Mouse (Mus musculus) embryonic facial prominence, embryonic 11.5 days (tissue): ENCODE measurements around the gene Pla1a. TPM values are rescaled to one million over a fixed set of nuclear protein-coding genes. Genes with fewer than 3 reads are reported as not detected.
A peak's percentile ranks its signal among the peaks of the same experiment; 100 is the strongest.

ENCODE experiments used
- ATAC-seq: fragments of 200-750 bp; cut with Nextera tagmentation; replicated peaks from 2 replicates; pipeline ENCODE4 v1.8.0; 2017; ENCODE audit warnings: low read depth; ENCODE audit not compliant: insufficient number of reproducible peaks, low FRiP score, low TSS enrichment
- DNase-seq: peaks from one replicate; pipeline ENCODE4 v3.0.0-alpha.2; 2015; ENCODE audit warnings: low spot score
- H3K27ac ChIP-seq: fragments of 300-500 bp; sonication (generic); replicated peaks from 2 replicates; pipeline ENCODE4 v1.5.1; 2014; ENCODE audit warnings: mild to moderate bottlenecking, low read depth, low read length, control low read depth
- H3K27me3 ChIP-seq: fragments of 300-500 bp; sonication (generic); 2 replicates; pipeline ENCODE4 v1.6.1; 2014; ENCODE audit warnings: mild to moderate bottlenecking, low read length, moderate library complexity, mixed read lengths; ENCODE audit not compliant: control insufficient read depth, insufficient read depth
- H3K36me3 ChIP-seq: fragments of 300-500 bp; sonication (generic); replicated peaks from 2 replicates; pipeline ENCODE4 v1.6.1; 2014; ENCODE audit warnings: low read depth, mild to moderate bottlenecking, low read length, moderate library complexity, mixed read lengths; ENCODE audit not compliant: control insufficient read depth, insufficient read depth
- H3K4me1 ChIP-seq: fragments of 300-500 bp; sonication (generic); 2 replicates; pipeline ENCODE4 v1.6.1; 2014; ENCODE audit warnings: low read length, mixed read lengths; ENCODE audit not compliant: control insufficient read depth, insufficient read depth
- H3K4me2 ChIP-seq: fragments of 300-500 bp; sonication (generic); 2 replicates; pipeline ENCODE4 v1.6.1; 2014; ENCODE audit warnings: low read depth, mild to moderate bottlenecking, control low read depth, low read length, moderate library complexity
- H3K4me3 ChIP-seq: fragments of 300-500 bp; sonication (generic); 2 replicates; pipeline ENCODE4 v1.5.1; 2014; ENCODE audit warnings: low read depth, low read length, control low read depth
- H3K9ac ChIP-seq: fragments of 300-500 bp; sonication (generic); replicated peaks from 2 replicates; pipeline ENCODE4 v1.6.1; 2014; ENCODE audit warnings: mild to moderate bottlenecking, control low read depth, low read length
- H3K9me3 ChIP-seq: fragments of 300-500 bp; sonication (generic); replicated peaks from 2 replicates; pipeline ENCODE4 v1.6.1; 2016; ENCODE audit warnings: mild to moderate bottlenecking, low read length, inconsistent platforms, mixed read lengths; ENCODE audit not compliant: control insufficient read depth
- WGBS: fragments of 180-500 bp; shearing (Covaris S2); extraction: QIAGEN DNeasy Blood & Tissue Kit; methylation state at CpG from one replicate; pipeline ENCODE4 v1.1.7; 2014; 5-methylcytosine and 5-hydroxymethylcytosine counted together
- polyA plus RNA-seq: library from polyadenylated mRNA; unstranded; fragments of >200 nt; fragmentation: Nextera tagmentation; extraction: Ambion mirVana; gene quantifications from 2 replicates; pipeline ENCODE4 v1.2.1, GENCODE M21; 2014

Pla1a gene
- polyA plus RNA-seq, 1 experiment from 2014 or later: not detected

GRCm38 (mm10) chr16:38348217-38348761 lies 84.7 kb downstream of the Pla1a start:
- DNase-seq (no peak), ATAC-seq (no peak)
- 90% methylated on average over 9 of the region's 9 CpGs for WGBS
- H3K27ac ChIP-seq: no peak overlapping the region
- H3K4me2 ChIP-seq: no peak overlapping the region
- 0 out of 2 replicates have a peak, but pooled peaks cover 2% of the 10 kb centered on the region for H3K4me1 ChIP-seq
- no peak overlapping the region for H3K4me3 ChIP-seq
- no peak overlapping the region for H3K9ac ChIP-seq
- H3K27me3 ChIP-seq: no peaks in the 10 kb centered on the region
- H3K36me3 ChIP-seq: no peaks in the 10 kb centered on the region; the same call in 1 of the 2 replicates
- no peaks in the 10 kb centered on the region for H3K9me3 ChIP-seq

- no peaks in the 10 kb centered on the region; the same call in 1 of the 2 replicates for H3K36me3 ChIP-seq
- H3K27ac ChIP-seq: no peak overlapping the region; the same call in 1 of the 2 replicates
- ATAC-seq (no peak), DNase-seq (no peak)
- peak overlapping the region; percentile 15; the same call in 1 of the 2 replicates for H3K9ac ChIP-seq
- peak overlapping the region; percentile 41; the same call in 1 of the 2 replicates for H3K4me2 ChIP-seq
- WGBS: 57% methylated on average over 6 of the region's 6 CpGs
- H3K27me3 ChIP-seq: no peaks in the 10 kb centered on the region
- peak overlapping the region; percentile 66 for H3K4me3 ChIP-seq
- H3K4me1 ChIP-seq: 0 out of 2 replicates have a peak, but pooled peaks cover 2% of the 10 kb centered on the region
- H3K9me3 ChIP-seq: no peaks in the 10 kb centered on the region
Measured at GRCm38 (mm10) chr16:38347588-38347987, 85.4 kb downstream of the Pla1a start.

GRCm38 (mm10) chr16:38346529-38347325 lies 86.2 kb downstream of the Pla1a start, which contains the start of the genes Cox17 and Gm21987:
TSS of gene Cox17 (plus strand) at chr16:38346991.
TSS of gene Gm21987 (plus strand) at chr16:38347040.
- Histone ChIP-seq H3K9me3 (no peaks in the 10 kb centered on the region), H3K27ac (peak within 1 kb of the TSS; percentile 23), H3K27me3 (no peaks in the 10 kb centered on the region), H3K4me1 (0 out of 2 replicates have a peak, but pooled peaks cover 2% of the 10 kb centered on the region), H3K4me2 (peak within 1 kb of the TSS; percentile 41), H3K4me3 (peak within 1 kb of the TSS; percentile 66), H3K36me3 (no peaks in the 10 kb centered on the region; the same call in 1 of the 2 replicates), H3K9ac (peak within 1 kb of the TSS; percentile 75)
- ATAC-seq (peak; percentile 94), DNase-seq (peak; percentile 96)
- WGBS: 3% methylated on average over 35 of the region's 35 CpGs

Other genes starting within 250 kb of the Pla1a start
- gene Nr1i2, start 138.3 kb downstream of the Pla1a start, polyA plus RNA-seq: not detected in 2 replicates
- 0.13 and 0.14 TPM in 2 replicates for gene Maats1, start 91.0 kb downstream of the Pla1a start, polyA plus RNA-seq
- 107 and 108 TPM in 2 replicates for gene Cox17, start 86.2 kb downstream of the Pla1a start, polyA plus RNA-seq
- 0.69 TPM in 1 of 2 replicates, not detected in the other for gene Gm21987, start 86.1 kb downstream of the Pla1a start, polyA plus RNA-seq
- gene Popdc2, start 70.9 kb downstream of the Pla1a start, polyA plus RNA-seq: 1.4 and 1.5 TPM in 2 replicates
- 124 and 139 TPM in 2 replicates for gene Adprh, start 19.6 kb upstream of the Pla1a start, polyA plus RNA-seq
- 0.21 and 0.52 TPM in 2 replicates for gene Cd80, start 22.4 kb upstream of the Pla1a start, polyA plus RNA-seq
- 21.5 and 23.6 TPM in 2 replicates for gene Timmdc1, start 89.5 kb upstream of the Pla1a start, polyA plus RNA-seq
- 80.3 and 80.8 TPM in 2 replicates for gene Poglut1, start 117.1 kb upstream of the Pla1a start, polyA plus RNA-seq
- gene Tmem39a, start 125.6 kb upstream of the Pla1a start, polyA plus RNA-seq: 107 and 116 TPM in 2 replicates